Mouse (Mus musculus) brain, embryonic 14.5 days (tissue): ENCODE results near the gene Calm1.

ENCODE experiments used
- CTCF ChIP-seq: fragments of 200-500 bp; IDR thresholded peaks from 2 replicates; pipeline ENCODE4 v1.5.1; 2012; ENCODE audit warnings: inconsistent platforms, mild to moderate bottlenecking, moderate library complexity, borderline replicate concordance; ENCODE audit not compliant: insufficient read depth, insufficient read length; ENCODE audit errors: extremely low read depth
- POLR2A ChIP-seq: fragments of 200-500 bp; IDR thresholded peaks from 2 replicates; pipeline ENCODE4 v1.6.1; 2012; ENCODE audit warnings: mild to moderate bottlenecking, inconsistent platforms, borderline replicate concordance; ENCODE audit not compliant: poor library complexity, insufficient read depth, insufficient read length, severe bottlenecking; ENCODE audit errors: extremely low read depth

DNA sequence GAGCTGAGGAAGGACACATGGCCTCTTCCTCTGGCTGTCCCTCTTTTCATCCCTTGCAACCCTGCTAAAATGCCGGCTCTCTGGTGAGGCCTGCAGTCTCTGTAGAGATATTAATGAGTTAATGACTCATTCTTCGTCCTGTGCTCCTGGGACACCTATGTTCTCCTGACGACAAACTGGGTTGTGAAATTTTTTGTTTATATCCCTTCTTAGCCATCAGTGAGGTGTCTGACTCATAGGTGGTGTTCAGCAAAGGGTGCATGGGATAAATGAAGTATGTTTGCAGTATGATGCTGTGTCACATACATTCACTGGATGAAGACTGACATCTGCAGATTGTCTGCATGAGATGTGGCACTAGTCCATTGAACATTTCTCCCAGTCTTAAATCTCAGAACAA lies 58.5 kb downstream of the Calm1 start:
- TF ChIP-seq CTCF: no peak
- TF ChIP-seq POLR2A: no peak
